Mouse (Mus musculus): ENCODE results near the gene Ccdc51. TPM values are rescaled to one million over a fixed set of nuclear protein-coding genes. Genes with fewer than 3 reads are reported as not detected.

The Ccdc51 gene
- polyA plus RNA-seq, 1 experiment from 2014 or later = 11.3 TPM

- Histone ChIP-seq H3K4me3 (replicated peaks; ENCODE audit: low read length) (no peak overlapping the region), H3K27me3 (ENCODE audit: control insufficient read depth, insufficient read depth, low read length) (no peaks in the 10 kb centered on the region)
- WGBS = 88% methylated on average over 9 of the region's 9 CpGs
Measured at GRCm38 (mm10) chr9:109049996-109050673, 32.2 kb upstream of the Ccdc51 start.

GRCm38 (mm10) chr9:109050674-109050997 is 31.7 kb upstream of the Ccdc51 start:
- H3K9ac ChIP-seq = no peak overlapping the region
- H3K36me3 ChIP-seq (replicated peaks; ENCODE audit: control insufficient read depth, insufficient read depth) = 0 out of 2 replicates have a peak, but pooled peaks cover 4% of the 10 kb centered on the region
- no peak for ATAC-seq (ENCODE audit: low FRiP score)
- no peak overlapping the region for H3K4me2 ChIP-seq (replicated peaks)
- DNase-seq (ENCODE audit: low spot score) = no peak
- WGBS = 88% methylated on average over 3 of the region's 3 CpGs
- no peaks in the 10 kb centered on the region for H3K9me3 ChIP-seq (ENCODE audit: control insufficient read depth, low read length)
- peaks cover 6% of the 10 kb centered on the region for H3K4me1 ChIP-seq (replicated peaks; ENCODE audit: control insufficient read depth, insufficient read depth, low read length)
- no peaks in the 10 kb centered on the region for H3K27me3 ChIP-seq (ENCODE audit: control insufficient read depth, insufficient read depth, low read length)
- H3K4me3 ChIP-seq (replicated peaks; ENCODE audit: low read length) = no peak overlapping the region
- H3K27ac ChIP-seq = no peak overlapping the region

More at GRCm38 (mm10) chr9:109049996-109050673, 32.2 kb upstream of the Ccdc51 start:
- peaks cover 2% of the 10 kb centered on the region for H3K4me1 ChIP-seq (replicated peaks; ENCODE audit: control insufficient read depth, insufficient read depth, low read length)
- ATAC-seq (ENCODE audit: low FRiP score) (no peak), DNase-seq (ENCODE audit: low spot score) (no peak)
- no peak overlapping the region for H3K9ac ChIP-seq
- H3K4me2 ChIP-seq (replicated peaks) = no peak overlapping the region
- 0 out of 2 replicates have a peak, but pooled peaks cover 4% of the 10 kb centered on the region for H3K36me3 ChIP-seq (replicated peaks; ENCODE audit: control insufficient read depth, insufficient read depth)
- no peak overlapping the region for H3K27ac ChIP-seq
- no peaks in the 10 kb centered on the region for H3K9me3 ChIP-seq (ENCODE audit: control insufficient read depth, low read length)

- H3K36me3 ChIP-seq (replicated peaks; ENCODE audit: control insufficient read depth, insufficient read depth) = peaks cover 5% of the 10 kb centered on the region; the same call in 1 of the 2 replicates
- no peak for DNase-seq (ENCODE audit: low spot score)
- H3K9ac ChIP-seq = no peak overlapping the region
- H3K4me2 ChIP-seq (replicated peaks) = no peak overlapping the region
- H3K27ac ChIP-seq = no peak overlapping the region
- no peak for ATAC-seq (ENCODE audit: low FRiP score)
- 92% methylated on average over 13 of the region's 13 CpGs for WGBS
- peaks cover 6% of the 10 kb centered on the region for H3K4me1 ChIP-seq (replicated peaks; ENCODE audit: control insufficient read depth, insufficient read depth, low read length)
- no peaks in the 10 kb centered on the region for H3K9me3 ChIP-seq (ENCODE audit: control insufficient read depth, low read length)
- no peaks in the 10 kb centered on the region for H3K27me3 ChIP-seq (ENCODE audit: control insufficient read depth, insufficient read depth, low read length)
- H3K4me3 ChIP-seq (replicated peaks; ENCODE audit: low read length) = no peak overlapping the region
Measured at GRCm38 (mm10) chr9:109051011-109051501, 31.2 kb upstream of the Ccdc51 start.

DNA sequence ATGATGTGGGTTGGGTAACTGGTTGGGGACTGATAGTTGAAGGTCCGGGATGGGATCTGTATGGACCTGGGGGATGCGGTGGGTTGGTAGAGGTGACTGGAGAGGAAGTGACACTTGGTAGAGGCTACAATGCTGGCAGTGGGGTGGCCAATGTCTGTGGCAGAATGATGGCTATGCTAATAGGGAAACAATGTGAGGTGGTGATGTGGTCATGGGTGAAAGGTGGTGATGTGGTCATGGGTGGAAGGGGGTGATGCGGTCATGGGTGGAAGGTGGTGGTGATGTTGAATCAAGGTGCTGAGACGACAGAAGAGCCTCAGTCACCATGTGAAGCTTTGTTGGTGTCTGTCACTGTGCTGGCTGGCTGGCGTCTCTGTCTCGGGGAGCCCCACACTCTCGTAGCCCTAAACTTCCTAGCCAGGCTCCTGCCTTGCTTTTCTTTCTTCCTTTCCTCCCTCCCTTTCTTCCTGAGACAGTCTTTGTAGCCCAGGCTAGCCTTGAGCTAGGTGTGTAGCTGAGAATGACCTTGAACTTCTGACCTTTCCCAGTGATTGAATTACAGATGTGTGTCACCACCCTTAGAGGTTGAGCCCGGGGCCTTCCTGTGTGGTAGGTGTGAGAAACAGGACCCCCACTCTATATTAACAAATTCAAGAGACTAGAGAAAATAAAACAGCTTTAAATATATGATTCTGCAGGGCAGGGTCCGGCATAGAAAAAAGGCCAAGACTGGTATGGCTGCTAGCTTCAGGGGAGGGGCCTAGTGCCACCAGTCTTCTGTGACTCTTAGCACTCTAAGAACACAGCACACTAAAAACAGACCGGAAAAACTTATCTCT is 30.4 kb upstream of the Ccdc51 start:
- H3K9me3 ChIP-seq (ENCODE audit: control insufficient read depth, low read length) = no peaks in the 10 kb centered on the region
- H3K27me3 ChIP-seq (ENCODE audit: control insufficient read depth, insufficient read depth, low read length) = no peaks in the 10 kb centered on the region
- no peak overlapping the region for H3K9ac ChIP-seq
- DNase-seq (ENCODE audit: low spot score) (no peak), ATAC-seq (ENCODE audit: low FRiP score) (no peak)
- no peak overlapping the region for H3K27ac ChIP-seq
- H3K4me2 ChIP-seq (replicated peaks) = no peak overlapping the region
- no peak overlapping the region for H3K4me3 ChIP-seq (replicated peaks; ENCODE audit: low read length)
- peaks cover 13% of the 10 kb centered on the region for H3K36me3 ChIP-seq (replicated peaks; ENCODE audit: control insufficient read depth, insufficient read depth)
- 87% methylated on average over 10 of the region's 10 CpGs for WGBS
- H3K4me1 ChIP-seq (replicated peaks; ENCODE audit: control insufficient read depth, insufficient read depth, low read length) = peaks cover 6% of the 10 kb centered on the region

GRCm38 (mm10) chr9:109052490-109053260 is 29.6 kb upstream of the Ccdc51 start:
- Histone ChIP-seq H3K27me3 (ENCODE audit: control insufficient read depth, insufficient read depth, low read length) (no peaks in the 10 kb centered on the region), H3K9me3 (ENCODE audit: control insufficient read depth, low read length) (no peaks in the 10 kb centered on the region), H3K4me1 (replicated peaks; ENCODE audit: control insufficient read depth, insufficient read depth, low read length) (peaks cover 6% of the 10 kb centered on the region), H3K36me3 (replicated peaks; ENCODE audit: control insufficient read depth, insufficient read depth) (peaks cover 20% of the 10 kb centered on the region), H3K27ac (no peak overlapping the region), H3K4me3 (replicated peaks; ENCODE audit: low read length) (no peak overlapping the region), H3K4me2 (replicated peaks) (no peak overlapping the region), H3K9ac (no peak overlapping the region)
- no peak for ATAC-seq (ENCODE audit: low FRiP score)
- WGBS = 87% methylated on average over 9 of the region's 9 CpGs
- DNase-seq (ENCODE audit: low spot score) = no peak

- Histone ChIP-seq H3K4me2 (replicated peaks) (no peak overlapping the region), H3K4me1 (replicated peaks; ENCODE audit: control insufficient read depth, insufficient read depth, low read length) (peaks cover 6% of the 10 kb centered on the region), H3K36me3 (replicated peaks; ENCODE audit: control insufficient read depth, insufficient read depth) (peaks cover 27% of the 10 kb centered on the region), H3K4me3 (replicated peaks; ENCODE audit: low read length) (no peak overlapping the region), H3K9me3 (ENCODE audit: control insufficient read depth, low read length) (no peaks in the 10 kb centered on the region), H3K27me3 (ENCODE audit: control insufficient read depth, insufficient read depth, low read length) (no peaks in the 10 kb centered on the region), H3K27ac (no peak overlapping the region), H3K9ac (no peak overlapping the region)
- DNase-seq (ENCODE audit: low spot score) (no peak), ATAC-seq (ENCODE audit: low FRiP score) (no peak)
- WGBS = 87% methylated on average over 3 of the region's 3 CpGs
Measured at GRCm38 (mm10) chr9:109053366-109053765, 28.9 kb upstream of the Ccdc51 start.

DNA sequence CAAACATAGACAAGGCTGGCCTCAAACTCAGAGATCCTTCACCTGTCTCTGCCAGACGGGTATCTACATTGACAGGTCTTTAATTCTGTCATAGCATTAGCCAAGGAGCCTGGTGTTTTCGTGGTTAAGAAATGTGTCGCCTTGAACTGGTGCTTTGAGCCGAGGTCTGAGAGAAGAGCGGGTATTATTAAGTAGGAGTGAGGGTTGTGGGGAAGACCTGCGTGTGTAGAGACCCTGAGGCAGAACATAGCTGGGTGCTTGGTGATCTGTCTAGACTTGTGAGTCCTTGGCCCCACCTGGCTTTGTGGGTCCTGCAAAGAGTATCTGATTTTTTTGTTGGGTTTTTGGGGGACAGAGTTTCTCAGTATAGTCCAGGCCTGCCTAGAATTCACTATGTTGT is 28.4 kb upstream of the Ccdc51 start:
- ATAC-seq (ENCODE audit: low FRiP score) (no peak), DNase-seq (ENCODE audit: low spot score) (no peak)
- no peaks in the 10 kb centered on the region for H3K27me3 ChIP-seq (ENCODE audit: control insufficient read depth, insufficient read depth, low read length)
- peaks cover 32% of the 10 kb centered on the region for H3K36me3 ChIP-seq (replicated peaks; ENCODE audit: control insufficient read depth, insufficient read depth)
- no peak overlapping the region for H3K4me3 ChIP-seq (replicated peaks; ENCODE audit: low read length)
- no peaks in the 10 kb centered on the region for H3K9me3 ChIP-seq (ENCODE audit: control insufficient read depth, low read length)
- peaks cover 10% of the 10 kb centered on the region for H3K4me1 ChIP-seq (replicated peaks; ENCODE audit: control insufficient read depth, insufficient read depth, low read length)
- no peak overlapping the region for H3K27ac ChIP-seq
- 81% methylated on average over 6 of the region's 6 CpGs for WGBS
- H3K9ac ChIP-seq = no peak overlapping the region
- no peak overlapping the region for H3K4me2 ChIP-seq (replicated peaks)

DNA sequence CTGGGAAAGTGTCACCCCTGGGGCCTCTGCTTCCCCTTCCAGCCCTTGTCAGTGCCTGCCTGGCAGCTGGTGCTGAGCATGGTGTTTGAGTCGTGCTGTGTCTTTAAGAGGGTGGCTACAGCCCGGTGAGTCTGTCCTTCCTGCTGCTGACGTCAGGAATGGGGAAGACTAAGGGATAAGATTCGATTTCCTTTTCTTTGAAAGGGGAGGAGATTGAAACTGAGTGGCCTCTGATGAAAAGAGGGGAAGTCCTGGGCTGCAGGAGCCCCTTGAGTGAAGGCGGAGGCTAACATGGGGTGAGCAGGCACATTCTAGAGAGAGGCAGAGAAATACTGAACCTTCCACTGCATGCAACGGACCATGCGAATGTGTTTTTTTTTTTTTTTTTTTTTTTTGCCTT is 27.6 kb upstream of the Ccdc51 start:
- WGBS = 12% methylated on average over 7 of the region's 7 CpGs
- peak overlapping the region; percentile 31 for H3K9ac ChIP-seq
- peak overlapping the region; percentile 50 for H3K4me2 ChIP-seq (replicated peaks)
- no peaks in the 10 kb centered on the region for H3K9me3 ChIP-seq (ENCODE audit: control insufficient read depth, low read length)
- H3K36me3 ChIP-seq (replicated peaks; ENCODE audit: control insufficient read depth, insufficient read depth) = peaks cover 38% of the 10 kb centered on the region
- peaks cover 17% of the 10 kb centered on the region for H3K4me1 ChIP-seq (replicated peaks; ENCODE audit: control insufficient read depth, insufficient read depth, low read length)
- H3K27ac ChIP-seq = peak overlapping the region; percentile 43
- H3K4me3 ChIP-seq (replicated peaks; ENCODE audit: low read length) = peak overlapping the region; percentile 25
- DNase-seq (ENCODE audit: low spot score) = peak; percentile 70
- peak; percentile 79 for ATAC-seq (ENCODE audit: low FRiP score)
- no peaks in the 10 kb centered on the region for H3K27me3 ChIP-seq (ENCODE audit: control insufficient read depth, insufficient read depth, low read length)

All from hindbrain, embryonic 14.5 days (tissue).